Mouse (Mus musculus) lung, adult 2 months (tissue): Measurements from ENCODE around the gene Cdca3. TPM values are rescaled to one million over a fixed set of nuclear protein-coding genes. Genes with fewer than 3 reads are reported as not detected.

Source experiments
- DNase-seq: peaks from one replicate; pipeline ENCODE4 v3.0.0; 2022
- H3K4me1 ChIP-seq: fragments of 200-500 bp; 2 replicates; pipeline ENCODE4 v1.6.1; 2011; ENCODE audit warnings: low read length; ENCODE audit not compliant: control insufficient read depth, insufficient read depth
- H3K4me3 ChIP-seq: fragments of 200-500 bp; replicated peaks from 2 replicates; pipeline ENCODE3; 2011; ENCODE audit warnings: low read depth, mild to moderate bottlenecking, control low read depth, low read length; ENCODE audit errors: extremely low read depth
- CTCF ChIP-seq: fragments of 200-500 bp; IDR thresholded peaks from 2 replicates; pipeline ENCODE4 v1.5.1; 2011; ENCODE audit warnings: mild to moderate bottlenecking, low read length, control low read depth; ENCODE audit not compliant: insufficient read depth
- POLR2A ChIP-seq: fragments of 200-500 bp; IDR thresholded peaks from 2 replicates; pipeline ENCODE4 v1.6.1; 2011; ENCODE audit warnings: low read depth, mild to moderate bottlenecking, control low read depth, low read length, borderline replicate concordance; ENCODE audit errors: extremely low read depth
- WGBS: fragments of 180-500 bp; shearing (Covaris S2); methylation state at CpG from one replicate; pipeline ENCODE4 v1.1.7; 2018; 5-methylcytosine and 5-hydroxymethylcytosine counted together
- polyA plus RNA-seq: library from polyadenylated mRNA; depleted of rRNA; stranded (reverse); fragments of >200 nt; gene quantifications from 2 replicates; pipeline ENCODE4 v1.2.3, GENCODE M21; 2012; rRNA removed

Gene Cdca3
- 3.5 and 6.7 TPM in 2 replicates for polyA plus RNA-seq

DNA sequence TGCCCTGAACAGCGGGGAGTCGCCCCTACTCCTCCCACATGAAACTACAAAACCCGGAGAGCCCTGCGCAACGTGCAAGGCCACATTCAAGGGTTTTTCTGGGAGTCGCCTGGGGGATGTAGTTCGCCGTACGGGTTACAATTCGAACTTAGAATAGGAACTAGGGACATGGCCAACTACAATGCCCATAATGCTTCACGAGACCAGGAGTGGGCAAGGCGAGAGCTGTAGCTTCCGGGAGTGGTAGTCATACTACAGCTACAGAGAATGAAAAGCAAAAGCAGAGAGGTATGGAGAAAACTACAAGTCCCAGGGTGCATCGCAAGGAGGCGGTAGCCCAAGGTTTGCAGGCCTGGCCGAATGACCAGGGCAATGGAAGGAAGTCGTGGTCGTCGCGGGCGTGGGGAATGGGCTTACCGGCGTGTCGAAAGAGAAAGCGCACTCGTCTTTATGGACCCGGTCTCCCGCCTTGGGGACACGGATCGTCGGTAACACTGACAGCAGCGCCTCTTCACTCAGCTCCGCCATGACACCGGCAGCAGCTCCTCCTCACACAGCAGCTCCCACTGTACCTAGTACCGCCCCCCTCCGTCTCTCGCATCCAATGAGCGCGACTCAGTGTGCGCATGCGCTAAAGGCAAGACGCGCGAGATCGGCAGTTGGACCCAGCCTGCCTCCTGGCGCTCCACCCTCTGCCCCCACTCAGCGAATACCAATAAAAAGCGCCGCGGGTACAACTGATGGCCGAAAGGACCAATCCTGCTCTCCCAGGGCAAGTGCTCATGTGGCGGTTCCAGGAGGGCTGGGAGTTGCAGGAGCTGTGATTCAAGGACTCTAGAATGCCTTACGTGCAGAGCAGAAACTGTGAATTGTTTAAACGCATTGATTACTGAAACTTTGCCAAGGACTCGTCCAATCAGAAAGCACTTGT is at the start of gene Cdca3, which contains the start of gene Usp5:
Gene Cdca3, plus strand, starts transcription at position 680 of the 931 bp plus-strand sequence.
Gene Usp5, minus strand, starts transcription at position 617 of the 931 bp plus-strand sequence.
- peaks cover 3% of the 10 kb centered on the region for H3K4me1 ChIP-seq
- peak; percentile 98 for DNase-seq
- TF ChIP-seq CTCF (no peak), POLR2A (peak; percentile 85)
- under 1% methylated on average over 55 of the region's 55 CpGs for WGBS
- peak within 1 kb of the TSS; percentile 98 for H3K4me3 ChIP-seq

DNA sequence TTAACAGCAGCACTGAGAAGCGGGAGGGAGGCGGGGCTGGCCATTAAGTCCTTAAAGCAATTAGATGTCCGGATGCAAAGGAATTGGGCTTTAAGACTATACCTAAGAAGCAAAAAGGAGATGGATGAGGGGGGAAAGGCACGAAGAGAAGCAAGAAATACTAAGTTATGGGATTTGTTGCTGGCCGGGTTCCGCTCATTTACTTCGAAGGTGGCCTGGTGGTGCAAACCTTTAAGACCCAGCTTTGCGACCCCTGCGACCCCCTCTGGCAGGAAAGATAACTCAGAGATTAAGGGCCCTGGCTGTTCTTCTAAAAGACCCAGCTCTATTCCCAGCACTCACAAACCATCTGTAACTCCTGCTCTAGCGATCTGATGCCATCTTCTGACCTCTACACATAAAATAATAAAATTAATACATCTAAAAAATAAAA is 49.3 kb upstream of the Cdca3 start:
- TF ChIP-seq CTCF, result no peak
- no peak for TF ChIP-seq POLR2A
- DNase-seq, result no peak
- peaks cover 3% of the 10 kb centered on the region; the same call in 1 of the 2 replicates for H3K4me1 ChIP-seq
- WGBS, result 14% methylated on average over 10 of the region's 10 CpGs
- H3K4me3 ChIP-seq, result peak overlapping the region; percentile 52

DNA sequence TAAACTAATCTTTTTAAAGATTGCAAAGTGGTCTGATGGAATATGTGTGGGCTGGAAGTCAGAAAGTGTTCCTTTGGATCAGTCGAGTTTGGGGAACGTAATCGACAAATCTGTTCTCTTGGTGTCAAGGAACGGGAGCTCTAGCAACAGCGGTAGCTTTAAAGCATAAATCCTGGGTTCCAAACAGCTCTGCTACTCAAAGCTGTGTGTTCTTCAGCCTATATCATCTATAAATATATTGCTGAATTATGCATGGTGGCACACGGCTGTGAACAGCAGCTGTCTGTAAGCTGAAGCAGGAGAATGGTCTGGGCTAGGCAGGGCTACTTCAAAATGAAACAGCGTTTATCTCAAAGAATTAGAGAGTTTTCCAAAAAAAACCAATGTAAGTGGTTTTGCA is 48.4 kb upstream of the Cdca3 start:
- WGBS, result 84% methylated on average over 7 of the region's 7 CpGs
- TF ChIP-seq CTCF, result no peak
- no peak for TF ChIP-seq POLR2A
- no peak overlapping the region for H3K4me3 ChIP-seq

DNA sequence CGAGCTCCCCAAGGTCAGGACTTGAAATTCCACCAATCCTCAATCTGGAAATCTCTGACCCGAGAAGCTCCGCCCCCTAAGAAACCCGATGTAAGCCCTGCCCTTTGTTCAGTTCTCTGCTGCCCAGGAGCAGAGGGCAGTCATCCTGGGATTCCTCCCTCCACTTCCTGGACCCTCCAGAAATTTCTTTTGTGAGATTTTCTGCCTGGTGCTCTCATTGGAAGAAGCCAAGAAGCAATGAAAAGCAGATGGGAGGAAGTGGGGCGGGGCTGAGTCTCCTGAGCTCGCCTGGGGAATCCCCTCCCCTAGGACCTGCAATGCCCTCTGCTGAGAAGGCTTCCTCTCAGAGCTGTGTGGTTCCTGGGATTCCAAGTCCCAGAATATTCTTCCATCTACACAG is 46.9 kb upstream of the Cdca3 start:
- Histone ChIP-seq H3K4me3 (no peak overlapping the region), H3K4me1 (peaks cover 3% of the 10 kb centered on the region; the same call in 1 of the 2 replicates)
- DNase-seq, result peak; percentile 24
- no peak for TF ChIP-seq CTCF
- no peak for TF ChIP-seq POLR2A
- 16% methylated on average over 6 of the region's 6 CpGs for WGBS

More for the DNA sequence above, 48.4 kb upstream of the Cdca3 start:
- peaks cover 3% of the 10 kb centered on the region; the same call in 1 of the 2 replicates for H3K4me1 ChIP-seq
- DNase-seq, result no peak

DNA sequence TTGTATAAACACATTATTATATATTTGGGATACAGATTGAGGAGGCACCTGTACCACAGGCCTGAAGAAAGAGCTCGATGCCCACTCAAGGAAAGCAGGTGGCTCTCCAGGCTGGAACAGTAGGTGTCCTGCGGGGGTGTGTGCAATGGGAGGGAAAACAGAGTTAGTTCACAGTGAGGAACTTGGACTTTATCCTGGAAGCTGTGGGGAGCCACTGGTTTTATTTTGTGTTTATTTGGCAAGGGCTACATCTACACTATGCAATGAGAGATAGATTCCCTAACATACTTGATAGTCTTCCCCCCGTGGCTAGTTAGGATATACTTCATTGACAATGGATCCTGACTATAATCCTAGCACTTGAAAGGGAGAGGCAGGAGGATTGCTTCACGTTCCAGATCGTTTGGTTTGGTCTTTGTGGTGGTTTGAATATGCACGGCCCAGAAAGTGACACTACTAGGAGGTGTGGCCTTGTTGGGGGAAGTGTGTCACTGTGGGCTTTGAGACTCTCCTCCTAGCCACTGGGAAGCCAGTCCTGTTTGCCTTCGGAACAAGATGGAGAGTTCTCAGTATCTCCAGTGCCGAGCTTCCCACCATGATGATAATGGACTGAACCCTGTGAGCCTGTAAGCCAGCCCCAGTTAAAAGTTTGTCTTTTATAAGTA is 42.5 kb upstream of the Cdca3 start:
- 46% methylated on average over 8 of the region's 8 CpGs for WGBS
- DNase-seq, result no peak
- TF ChIP-seq POLR2A (no peak), CTCF (no peak)
- no peaks in the 10 kb centered on the region for H3K4me1 ChIP-seq
- H3K4me3 ChIP-seq, result no peak overlapping the region

DNA sequence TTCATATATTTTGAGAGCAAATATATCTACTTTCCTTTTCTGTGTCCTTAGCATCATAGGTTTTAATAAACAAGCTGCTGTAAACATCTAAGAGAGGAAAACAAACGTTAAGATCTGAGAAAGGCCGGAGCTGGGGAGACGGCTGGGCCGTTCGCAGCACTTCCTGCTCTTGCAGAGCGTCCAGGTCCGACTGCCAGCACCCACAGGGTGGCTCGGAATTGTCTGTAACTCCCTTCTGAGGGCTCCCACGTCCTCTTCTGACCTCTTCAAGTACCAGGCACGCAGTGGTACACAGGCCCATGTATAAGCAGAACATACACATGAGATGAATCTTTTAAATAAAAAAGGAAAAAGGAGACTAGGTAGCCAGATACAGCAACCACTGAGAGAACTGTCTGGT is 41.6 kb upstream of the Cdca3 start:
- 53% methylated on average over 10 of the region's 10 CpGs for WGBS
- no peak for DNase-seq
- Histone ChIP-seq H3K4me1 (no peaks in the 10 kb centered on the region), H3K4me3 (no peak overlapping the region)
- TF ChIP-seq POLR2A, result no peak
- TF ChIP-seq CTCF, result no peak

DNA sequence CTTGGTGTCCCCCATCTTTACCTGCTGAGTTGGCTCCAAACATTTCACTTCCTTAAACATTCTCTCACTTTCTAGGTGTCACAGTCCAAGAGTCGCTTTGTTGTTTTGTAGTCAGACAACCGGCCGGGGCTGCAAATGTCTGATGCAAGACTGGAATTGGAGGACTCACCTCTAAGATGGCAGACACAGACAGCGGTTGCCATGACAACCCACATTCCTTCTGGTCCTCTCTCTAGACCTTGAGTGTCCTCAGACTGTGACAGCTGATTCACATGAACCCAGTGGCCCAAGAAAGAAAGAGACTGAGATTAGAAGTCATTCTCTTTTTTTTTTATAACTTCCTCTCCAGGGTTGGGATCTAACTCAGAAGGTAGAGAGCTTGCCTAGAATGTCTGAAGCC is 39.8 kb upstream of the Cdca3 start:
- no peak overlapping the region for H3K4me3 ChIP-seq
- 74% methylated on average over 4 of the region's 4 CpGs for WGBS

DNA sequence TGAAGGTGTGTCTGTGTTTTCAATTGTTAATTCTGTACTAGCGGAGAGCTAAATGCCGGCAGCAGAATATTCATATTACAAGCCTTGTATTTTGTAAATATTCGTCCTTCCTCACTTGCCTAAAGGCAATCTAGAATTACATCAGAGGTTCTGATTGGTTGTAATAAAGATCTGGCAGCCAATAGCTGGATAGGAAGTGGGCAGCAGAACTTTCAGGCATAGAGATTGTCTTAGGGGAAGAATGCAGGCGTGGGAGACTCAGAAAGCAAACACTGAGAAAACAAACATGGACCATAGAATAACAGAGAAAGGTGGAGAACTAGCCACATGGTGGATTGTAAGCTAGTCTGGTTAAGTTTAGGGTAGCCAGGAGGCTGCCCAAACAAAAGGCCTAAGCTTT is 39.2 kb upstream of the Cdca3 start:
- DNase-seq, result no peak
- Histone ChIP-seq H3K4me3 (no peak overlapping the region), H3K4me1 (no peaks in the 10 kb centered on the region)
- TF ChIP-seq CTCF (no peak), POLR2A (no peak)
- WGBS, result 51% methylated on average over 4 of the region's 4 CpGs

More for the DNA sequence above, 39.8 kb upstream of the Cdca3 start:
- no peaks in the 10 kb centered on the region for H3K4me1 ChIP-seq
- DNase-seq, result no peak
- no peak for TF ChIP-seq POLR2A
- no peak for TF ChIP-seq CTCF

DNA sequence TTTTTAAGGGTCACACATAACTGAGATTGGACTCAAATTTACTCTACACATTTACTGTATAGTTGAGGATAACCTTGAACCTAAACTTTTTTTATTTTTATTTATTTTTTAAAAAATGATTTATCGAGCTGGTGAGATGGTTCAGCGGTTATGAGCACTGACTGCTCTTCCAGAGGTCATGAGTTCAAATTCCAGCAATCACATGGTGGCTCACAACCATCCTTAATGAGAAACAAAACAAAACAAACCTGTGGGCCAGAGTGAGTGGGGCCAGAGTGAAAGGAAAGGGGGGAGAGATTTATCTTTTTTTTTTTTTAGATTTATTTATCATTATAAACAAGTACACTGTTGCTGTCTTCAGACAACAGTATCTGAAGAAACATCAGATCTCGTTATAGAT is 37.4 kb upstream of the Cdca3 start:
- WGBS, result 78% methylated on average over 3 of the region's 3 CpGs
- DNase-seq, result no peak

More for the DNA sequence above, 37.4 kb upstream of the Cdca3 start:
- H3K4me1 ChIP-seq, result no peaks in the 10 kb centered on the region
- TF ChIP-seq POLR2A (no peak), CTCF (no peak)
- no peak overlapping the region for H3K4me3 ChIP-seq
